Mouse (Mus musculus) heart, adult 2 months (tissue): ENCODE measurements at regions not wholly inside any gene's neighbourhood (a gene's known extent, or its start where the extent isn't known, plus 50 kb on each side); places are given as distances from the start of the nearest gene placed in this dataset.
A peak's percentile ranks its signal among the peaks of the same experiment; 100 is the strongest.

Experiments
- DNase-seq, 2 experiments: peaks; one replicate each; pipeline ENCODE4 v3.0.0; 2021
- H3K27ac ChIP-seq: fragments of 200-600 bp; 2 replicates; pipeline ENCODE4 v1.8.1; 2022
- H3K27me3 ChIP-seq: fragments of 200-500 bp; 2 replicates; pipeline ENCODE4 v1.6.1; 2012; ENCODE audit warnings: mild to moderate bottlenecking, low read length, inconsistent platforms, mixed read lengths; ENCODE audit not compliant: control insufficient read depth, insufficient read depth
- H3K36me3 ChIP-seq: fragments of 200-500 bp; 2 replicates; pipeline ENCODE4 v1.6.1; 2012; ENCODE audit warnings: low read length, inconsistent platforms; ENCODE audit not compliant: control insufficient read depth, insufficient read depth
- H3K4me1 ChIP-seq: fragments of 200-500 bp; 2 replicates; pipeline ENCODE4 v1.6.1; 2011; ENCODE audit warnings: low read length; ENCODE audit not compliant: control insufficient read depth, insufficient read depth
- H3K4me3 ChIP-seq: fragments of 200-600 bp; 2 replicates; pipeline ENCODE4 v1.8.1; 2022
- H3K79me2 ChIP-seq: fragments of 200-500 bp; replicated peaks from 2 replicates; pipeline ENCODE4 v1.6.1; 2012; ENCODE audit warnings: mild to moderate bottlenecking, inconsistent platforms, low read length, moderate library complexity, mixed read lengths; ENCODE audit not compliant: control insufficient read depth, insufficient read depth
- H3K9ac ChIP-seq: fragments of 200-500 bp; 2 replicates; pipeline ENCODE4 v1.6.1; 2012; ENCODE audit warnings: low read depth, mild to moderate bottlenecking, control low read depth, inconsistent platforms, low read length, mixed read lengths
- CTCF ChIP-seq: fragments of 200-600 bp; IDR thresholded peaks from 2 replicates; pipeline ENCODE4 v1.8.1; 2022; ENCODE audit warnings: antibody characterized with exemption, mild to moderate bottlenecking, moderate library complexity
- EP300 ChIP-seq: fragments of 200-500 bp; IDR thresholded peaks from 2 replicates; pipeline ENCODE4 v1.6.1; 2011; ENCODE audit warnings: low read depth, low read length, control low read depth; ENCODE audit not compliant: insufficient read depth
- POLR2A ChIP-seq: fragments of 200-500 bp; IDR thresholded peaks from 2 replicates; pipeline ENCODE4 v1.6.1; 2011; ENCODE audit warnings: mild to moderate bottlenecking, low read depth, low read length, control low read depth; ENCODE audit not compliant: insufficient read depth
- WGBS: fragments of 180-500 bp; shearing (Covaris S2); methylation state at CpG from one replicate; pipeline ENCODE4 v1.1.7; 2018; 5-methylcytosine and 5-hydroxymethylcytosine counted together
- intact Hi-C: fragments of 180-260 bp; cut with DNase I; formaldehyde crosslinking; loops from one replicate; pipeline ENCODE4 v1.15.1; 2025

DNA sequence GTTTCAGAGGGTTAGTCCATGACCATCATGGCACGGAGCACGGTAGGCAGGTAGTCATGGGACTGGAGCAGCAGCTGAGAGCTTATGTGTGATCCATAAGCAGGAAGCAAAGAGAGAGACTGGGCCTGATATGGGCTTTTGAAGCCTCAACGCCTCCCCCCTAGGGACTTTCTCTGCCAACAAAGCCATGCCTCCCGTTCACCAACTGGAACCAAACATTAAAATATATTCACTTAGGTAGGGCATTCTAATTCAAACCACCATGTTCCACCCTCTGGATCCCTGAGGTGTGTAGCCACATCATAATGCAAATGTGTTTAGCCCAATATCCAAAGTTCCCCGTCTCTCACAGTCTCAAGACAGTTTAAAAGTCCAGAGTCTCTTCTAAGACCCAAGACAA, 85.3 kb upstream of the Ltbp1 start:
- Histone ChIP-seq H3K4me3 (no peak overlapping the region), H3K27ac (no peak overlapping the region), H3K79me2 (no peaks in the 10 kb centered on the region), H3K27me3 (no peaks in the 10 kb centered on the region), H3K4me1 (no peaks in the 10 kb centered on the region), H3K36me3 (no peaks in the 10 kb centered on the region), H3K9ac (no peak overlapping the region)
- intact Hi-C loops: no loop called here
- 86% methylated on average over 5 of the region's 5 CpGs for WGBS
- TF ChIP-seq CTCF (no peak), EP300 (no peak), POLR2A (no peak)
- no peak for DNase-seq

GRCm38 (mm10) chr17:74921413-74921812, 84.0 kb upstream of the Ltbp1 start:
- 91% methylated on average over 6 of the region's 6 CpGs for WGBS
- no peak overlapping the region for H3K4me3 ChIP-seq
- H3K27ac ChIP-seq: no peak overlapping the region
- H3K79me2 ChIP-seq: no peaks in the 10 kb centered on the region
- no peak overlapping the region for H3K9ac ChIP-seq
- H3K4me1 ChIP-seq: no peaks in the 10 kb centered on the region
- no peaks in the 10 kb centered on the region for H3K27me3 ChIP-seq
- no peaks in the 10 kb centered on the region for H3K36me3 ChIP-seq
- intact Hi-C loops: no loop called here
- TF ChIP-seq POLR2A (no peak), EP300 (no peak), CTCF (no peak)
- DNase-seq: no peak

GRCm38 (mm10) chr17:74922016-74922415, 83.4 kb upstream of the Ltbp1 start:
- Histone ChIP-seq H3K4me1 (no peaks in the 10 kb centered on the region), H3K4me3 (no peak overlapping the region), H3K27ac (no peak overlapping the region), H3K36me3 (no peaks in the 10 kb centered on the region), H3K79me2 (no peaks in the 10 kb centered on the region), H3K9ac (no peak overlapping the region), H3K27me3 (no peaks in the 10 kb centered on the region)
- 74% methylated on average over 4 of the region's 4 CpGs for WGBS
- intact Hi-C loops: no loop called here
- DNase-seq: no peak
- no peak for TF ChIP-seq CTCF
- TF ChIP-seq EP300: no peak
- TF ChIP-seq POLR2A: no peak

DNA sequence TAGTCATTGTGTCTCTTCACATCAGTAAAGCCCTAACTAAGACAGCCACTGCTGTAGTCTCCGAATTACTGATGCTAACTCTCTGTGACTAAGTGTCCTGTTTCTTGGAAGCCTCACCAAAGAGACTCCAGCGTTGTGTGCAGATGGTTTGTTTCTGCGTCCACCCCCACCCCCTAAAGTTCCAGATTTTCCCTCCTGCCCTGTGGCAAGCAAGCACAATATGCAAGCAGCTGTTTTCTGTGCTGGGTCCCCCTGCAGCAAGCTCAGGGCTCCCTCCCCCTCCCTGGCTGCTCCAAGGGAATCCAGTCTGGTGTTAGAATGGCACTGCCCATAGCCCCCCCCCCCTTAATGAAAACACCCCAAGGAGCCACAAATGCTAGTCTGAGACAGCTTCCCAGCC, 82.8 kb upstream of the Ltbp1 start:
- DNase-seq: no peak
- WGBS: 67% methylated on average over 3 of the region's 3 CpGs
- no peak overlapping the region for H3K4me3 ChIP-seq
- no peak overlapping the region for H3K27ac ChIP-seq
- H3K27me3 ChIP-seq: no peaks in the 10 kb centered on the region
- no peak overlapping the region for H3K9ac ChIP-seq
- intact Hi-C loops: no loop called here
- no peaks in the 10 kb centered on the region for H3K79me2 ChIP-seq
- H3K36me3 ChIP-seq: no peaks in the 10 kb centered on the region
- no peaks in the 10 kb centered on the region for H3K4me1 ChIP-seq
- 0 out of 2 replicates have a peak, but pooled peaks have one; percentile 32 for TF ChIP-seq EP300
- no peak for TF ChIP-seq CTCF
- no peak for TF ChIP-seq POLR2A

DNA sequence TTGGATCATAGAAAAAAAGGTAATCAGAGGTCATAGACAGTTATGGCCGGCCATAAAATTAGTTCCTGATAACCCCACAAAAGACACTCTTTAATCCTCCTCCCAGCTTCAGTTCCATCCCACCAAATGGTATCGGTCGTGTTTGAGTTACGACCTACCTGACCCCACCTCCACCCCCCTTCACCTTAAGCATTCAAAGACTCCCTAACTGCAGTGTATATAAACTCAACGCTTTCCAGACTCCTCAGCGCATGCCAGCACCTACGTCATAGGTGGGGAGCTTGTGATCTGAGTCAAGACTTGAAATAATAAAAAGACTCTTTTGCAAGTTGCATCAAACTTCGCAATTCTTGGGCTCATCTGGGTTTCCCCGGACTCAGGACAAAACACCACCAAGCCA, 82.3 kb upstream of the Ltbp1 start:
- WGBS: 79% methylated on average over 9 of the region's 9 CpGs

GRCm38 (mm10) chr17:74925131-74925530, 80.2 kb upstream of the Ltbp1 start:
- Histone ChIP-seq H3K36me3 (no peaks in the 10 kb centered on the region), H3K27ac (no peak overlapping the region), H3K4me3 (no peak overlapping the region), H3K79me2 (no peaks in the 10 kb centered on the region), H3K9ac (no peak overlapping the region), H3K27me3 (no peaks in the 10 kb centered on the region), H3K4me1 (no peaks in the 10 kb centered on the region)
- 65% methylated on average over 6 of the region's 6 CpGs for WGBS
- intact Hi-C loops: no loop called here
- TF ChIP-seq EP300: no peak
- TF ChIP-seq POLR2A: no peak
- TF ChIP-seq CTCF: no peak
- no peak for DNase-seq

More for the DNA sequence above, 82.3 kb upstream of the Ltbp1 start:
- Histone ChIP-seq H3K9ac (no peak overlapping the region), H3K79me2 (no peaks in the 10 kb centered on the region), H3K4me3 (no peak overlapping the region), H3K27me3 (no peaks in the 10 kb centered on the region), H3K4me1 (no peaks in the 10 kb centered on the region), H3K27ac (no peak overlapping the region), H3K36me3 (no peaks in the 10 kb centered on the region)
- TF ChIP-seq EP300 (no peak), CTCF (no peak), POLR2A (no peak)
- DNase-seq: no peak
- intact Hi-C loops: no loop called here
